8 mouse cellular contexts compared by ENCODE assay signal in genomic region chr5:35737231-35737901, GRCm38 (mm10). TPM values are rescaled to one million over a fixed set of nuclear protein-coding genes. Genes with fewer than 3 reads are reported as not detected.
DNase-seq lines count a peak whose midpoint lies in the region; ATAC-seq lines count a peak whose summit lies in the region.

No protein-coding gene starts in this region.

- H3K27ac ChIP-seq in heart, embryonic 12.5 days (ENCODE audit: poor library complexity, severe bottlenecking): peak overlapping the region; percentile 34; the same call in 1 of the 2 replicates
- 0 out of 2 replicates have a peak overlapping the region, but pooled peaks have one; percentile 22 for H3K27ac ChIP-seq in kidney, embryonic 15.5 days

- 32% methylated on average over 20 of the region's 20 CpGs for WGBS in heart, embryonic 12.5 days
- 60% methylated on average over 20 of the region's 20 CpGs for WGBS in kidney, embryonic 15.5 days

- ATAC-seq in heart, embryonic 12.5 days (ENCODE audit: insufficient number of reproducible peaks, low FRiP score): no peak
- ATAC-seq in kidney, embryonic 15.5 days (replicated peaks; ENCODE audit: low FRiP score): no peak
- ATAC-seq in monocyte, adult 5-6 weeks (replicated peaks; ENCODE audit: insufficient number of reproducible peaks, low FRiP score, low TSS enrichment, poor library complexity, severe bottlenecking): no peak

- no peaks in the 10 kb centered on the region for H3K36me3 ChIP-seq in heart, embryonic 12.5 days
- H3K36me3 ChIP-seq in kidney, embryonic 15.5 days: no peaks in the 10 kb centered on the region
- no peaks in the 10 kb centered on the region for H3K36me3 ChIP-seq in splenic B cell, adult 2 months (ENCODE audit: control insufficient read depth, insufficient read depth, low read length, poor library complexity, severe bottlenecking)

- H3K4me3 ChIP-seq in heart, embryonic 12.5 days: no peak overlapping the region
- no peak overlapping the region for H3K4me3 ChIP-seq in kidney, embryonic 15.5 days (replicated peaks)

- H3K4me1 ChIP-seq in heart, embryonic 12.5 days (replicated peaks): peaks cover 52% of the 10 kb centered on the region
- H3K4me1 ChIP-seq in kidney, embryonic 15.5 days: peaks cover 53% of the 10 kb centered on the region

- peaks cover 6% of the 10 kb centered on the region for H3K27me3 ChIP-seq in heart, embryonic 12.5 days (replicated peaks)
- peaks cover 10% of the 10 kb centered on the region for H3K27me3 ChIP-seq in kidney, embryonic 15.5 days
- H3K27me3 ChIP-seq in splenic B cell, adult 2 months (ENCODE audit: control insufficient read depth, insufficient read depth, low read length, poor library complexity, severe bottlenecking): no peaks in the 10 kb centered on the region

- peak; percentile 29 for DNase-seq in ovary, postnatal 36 days (ENCODE audit: low spot score)
- no peak for DNase-seq in ovary, adult 18-20 months (ENCODE audit: low spot score)
- peak; percentile 24 for DNase-seq in splenic B cell, adult 2 months (ENCODE audit: low read depth, low spot score)
- DNase-seq in spleen, postnatal 10 days (ENCODE audit: low spot score in 2 of 2): no peak
- no peak for DNase-seq in layer of hippocampus, postnatal 14 days (ENCODE audit: low spot score in 2 of 2)

- no peaks in the 10 kb centered on the region for H3K9me3 ChIP-seq in heart, embryonic 12.5 days (replicated peaks)
- H3K9me3 ChIP-seq in kidney, embryonic 15.5 days (replicated peaks): no peaks in the 10 kb centered on the region

- H3K4me2 ChIP-seq in heart, embryonic 12.5 days: peak overlapping the region; percentile 35
- no peak overlapping the region for H3K4me2 ChIP-seq in kidney, embryonic 15.5 days

- no peak overlapping the region for H3K9ac ChIP-seq in heart, embryonic 12.5 days
- H3K9ac ChIP-seq in kidney, embryonic 15.5 days: no peak overlapping the region

RNA-seq across cellular contexts. Expression of gene Sh3tc1, which starts 2.4 kb away (rescaled TPM):
- 10.0 and 10.4 TPM in 2 replicates for polyA plus RNA-seq in heart, embryonic 12.5 days (2016; fragmentation: Nextera tagmentation; extraction: Ambion mirVana)
- 16.6 and 20.4 TPM in 2 replicates for polyA plus RNA-seq in kidney, embryonic 15.5 days (2015; fragmentation: Nextera tagmentation; extraction: Ambion mirVana)
- 8.3 to 17.8 TPM (median 12.1 TPM) in 3 replicates for total RNA-seq in monocyte, adult 5-6 weeks (2017)
- 1 to 10 TPM; 3.8 to 4.1 TPM for total RNA-seq in layer of hippocampus, postnatal 14 days (2021)

RNA-seq across cellular contexts. Expression of gene Ablim2, which starts 20.3 kb away (rescaled TPM):
- 3.8 and 3.9 TPM in 2 replicates for polyA plus RNA-seq in heart, embryonic 12.5 days (2016; fragmentation: Nextera tagmentation; extraction: Ambion mirVana)
- polyA plus RNA-seq in kidney, embryonic 15.5 days (2015; fragmentation: Nextera tagmentation; extraction: Ambion mirVana): 1.7 and 2.7 TPM in 2 replicates
- 1.4 to 5.4 TPM in 2 of 3 replicates, not detected in the other for total RNA-seq in monocyte, adult 5-6 weeks (2017)
- total RNA-seq in layer of hippocampus, postnatal 14 days (2021): 100 to 1,000 TPM in 1 of 2 experiments, 10 to 100 TPM in 1; 94.4 to 101 TPM

RNA-seq across cellular contexts. Expression of gene Htra3, which starts 57.8 kb away (rescaled TPM):
- polyA plus RNA-seq in heart, embryonic 12.5 days (2016; fragmentation: Nextera tagmentation; extraction: Ambion mirVana): 4.3 and 4.8 TPM in 2 replicates
- 16.1 and 16.4 TPM in 2 replicates for polyA plus RNA-seq in kidney, embryonic 15.5 days (2015; fragmentation: Nextera tagmentation; extraction: Ambion mirVana)
- not detected in 3 replicates for total RNA-seq in monocyte, adult 5-6 weeks (2017)
- 10 to 100 TPM; 11.5 to 12.5 TPM for total RNA-seq in layer of hippocampus, postnatal 14 days (2021)

Comparison
In these comparisons a context has a peak if more than half of its experiments do, and no peak if none do; other contexts are left out.
1. DNase-seq: peak in ovary, postnatal 36 days (single experiment) and splenic B cell, adult 2 months (single experiment); none in ovary, adult 18-20 months (single experiment), spleen, postnatal 10 days (0 of 2) and layer of hippocampus, postnatal 14 days (0 of 2).
2. RNA of gene Ablim2, which starts 20.3 kb away (total RNA-seq): 94.4 to 101 TPM in layer of hippocampus, postnatal 14 days; 1.4 to 5.4 TPM in monocyte, adult 5-6 weeks; every median in the first group is over 10 times any median in the second.